9 mouse cellular contexts compared by ENCODE assay signal in genomic region chr4:114459591-114459990, GRCm38 (mm10). TPM values are rescaled to one million over a fixed set of nuclear protein-coding genes. Genes with fewer than 3 reads are reported as not detected.
DNase-seq lines count a peak whose midpoint lies in the region; ATAC-seq lines count a peak whose summit lies in the region.
"Had no signal": no experiment of that assay in that cellular context is flagged by ENCODE, and none has a peak within 500 bp of the region (broad histone marks: within the 10 kb centered on the region; RNA-seq: fewer than 3 reads in every experiment).

No protein-coding gene starts in this region.

- no peak overlapping the region for H3K4me3 ChIP-seq in forebrain, embryonic 13.5 days
- no peak overlapping the region for H3K4me3 ChIP-seq in forebrain, embryonic 12.5 days (replicated peaks)
- no peak overlapping the region for H3K4me3 ChIP-seq in hindbrain, embryonic 12.5 days
- H3K4me3 ChIP-seq: myocyte had no signal

- DNase-seq in ES-CJ7 (ENCODE audit: low read depth, low spot score): peak; percentile 2
- DNase-seq in cerebellum, postnatal 25 days: peak; percentile 26 to 53
- DNase-seq in thymus, postnatal 4 days: no peak
- DNase-seq in layer of hippocampus, adult 9-10 months (ENCODE audit: low spot score): no peak
- no peak for DNase-seq in thymus, postnatal 14 days

- H3K27me3 ChIP-seq in forebrain, embryonic 13.5 days: no peaks in the 10 kb centered on the region
- H3K27me3 ChIP-seq in forebrain, embryonic 12.5 days: no peaks in the 10 kb centered on the region
- no peaks in the 10 kb centered on the region for H3K27me3 ChIP-seq in hindbrain, embryonic 12.5 days

- H3K9ac ChIP-seq in forebrain, embryonic 13.5 days: no peak overlapping the region
- no peak overlapping the region for H3K9ac ChIP-seq in forebrain, embryonic 12.5 days
- no peak overlapping the region for H3K9ac ChIP-seq in hindbrain, embryonic 12.5 days

- no peaks in the 10 kb centered on the region for H3K9me3 ChIP-seq in forebrain, embryonic 13.5 days (replicated peaks)
- no peaks in the 10 kb centered on the region for H3K9me3 ChIP-seq in forebrain, embryonic 12.5 days
- H3K9me3 ChIP-seq in hindbrain, embryonic 12.5 days (replicated peaks): no peaks in the 10 kb centered on the region

- no peak overlapping the region for H3K4me2 ChIP-seq in forebrain, embryonic 13.5 days
- no peak overlapping the region for H3K4me2 ChIP-seq in forebrain, embryonic 12.5 days
- H3K4me2 ChIP-seq in hindbrain, embryonic 12.5 days (replicated peaks): no peak overlapping the region

- peak; percentile 33; the same call in 1 of the 2 replicates for ATAC-seq in forebrain, embryonic 13.5 days
- ATAC-seq in forebrain, embryonic 12.5 days (ENCODE audit: low FRiP score): no peak
- ATAC-seq in hindbrain, embryonic 12.5 days (ENCODE audit: low FRiP score): peak; percentile 69; the same call in 1 of the 2 replicates

- no peaks in the 10 kb centered on the region for H3K36me3 ChIP-seq in forebrain, embryonic 13.5 days (ENCODE audit: poor library complexity, severe bottlenecking)
- no peaks in the 10 kb centered on the region for H3K36me3 ChIP-seq in forebrain, embryonic 12.5 days (replicated peaks)
- H3K36me3 ChIP-seq in hindbrain, embryonic 12.5 days: no peaks in the 10 kb centered on the region

- 7% methylated on average over 5 of the region's 5 CpGs for WGBS in forebrain, embryonic 13.5 days
- 8% methylated on average over 5 of the region's 5 CpGs for WGBS in forebrain, embryonic 12.5 days
- 32% methylated on average over 5 of the region's 5 CpGs for WGBS in hindbrain, embryonic 12.5 days

- H3K27ac ChIP-seq in forebrain, embryonic 13.5 days: no peak overlapping the region
- no peak overlapping the region for H3K27ac ChIP-seq in forebrain, embryonic 12.5 days
- no peak overlapping the region for H3K27ac ChIP-seq in hindbrain, embryonic 12.5 days

- H3K4me1 ChIP-seq in forebrain, embryonic 13.5 days: no peaks in the 10 kb centered on the region
- 0 out of 2 replicates have a peak, but pooled peaks cover 6% of the 10 kb centered on the region for H3K4me1 ChIP-seq in forebrain, embryonic 12.5 days
- H3K4me1 ChIP-seq in hindbrain, embryonic 12.5 days: 0 out of 2 replicates have a peak, but pooled peaks cover 3% of the 10 kb centered on the region

RNA-seq across cellular contexts. Expression of gene Trabd2b, which starts 53.1 kb away (rescaled TPM):
- polyA plus RNA-seq in forebrain, embryonic 13.5 days (2015; fragmentation: Nextera tagmentation; extraction: Ambion mirVana): 0.27 and 0.39 TPM in 2 replicates
- 0.72 and 1.00 TPM in 2 replicates for polyA plus RNA-seq in forebrain, embryonic 12.5 days (2016; fragmentation: Nextera tagmentation; extraction: Ambion mirVana)
- 2.0 and 2.8 TPM in 2 replicates for polyA plus RNA-seq in hindbrain, embryonic 12.5 days (2016; fragmentation: Nextera tagmentation; extraction: Ambion mirVana)

Comparison
In these comparisons a context has a peak if more than half of its experiments do, and no peak if none do; other contexts are left out.
1. DNase-seq: peak in ES-CJ7 (single experiment) and cerebellum, postnatal 25 days (2 of 2); none in thymus, postnatal 4 days (single experiment), layer of hippocampus, adult 9-10 months (single experiment) and thymus, postnatal 14 days (single experiment).